8 mouse cellular contexts compared by ENCODE assay signal in the genomic region with DNA sequence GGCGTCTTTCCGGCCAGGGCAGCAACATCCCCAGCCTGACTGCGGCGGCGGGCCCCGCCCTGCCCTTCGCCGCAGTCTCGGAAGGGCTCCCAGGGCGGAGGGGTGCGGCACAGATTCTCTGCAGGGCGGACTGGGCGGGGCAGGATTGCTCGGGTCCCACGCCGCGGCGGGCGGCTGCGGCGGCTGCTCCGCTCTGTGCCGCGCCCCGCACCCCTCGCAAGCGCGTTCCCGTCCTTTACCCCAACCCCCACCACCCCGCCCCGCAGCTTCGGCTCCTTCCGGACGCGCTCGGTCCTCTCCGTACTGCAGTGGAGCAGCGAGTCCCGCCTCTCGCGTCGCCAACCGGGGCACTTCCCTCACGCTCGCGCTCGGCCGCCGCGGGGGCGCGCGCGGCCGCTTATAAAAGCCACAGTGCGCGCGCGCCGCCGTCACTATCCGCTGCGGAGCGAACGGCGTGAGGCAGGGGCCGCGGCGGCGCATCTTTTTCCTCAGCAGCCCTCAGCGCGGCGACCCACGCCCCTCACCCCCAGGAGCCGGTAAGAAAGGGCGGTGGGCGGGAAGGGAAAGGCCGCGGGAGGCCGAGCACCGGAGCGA. TPM values are rescaled to one million over a fixed set of nuclear protein-coding genes. Genes with fewer than 3 reads are reported as not detected.
DNase-seq lines count a peak whose midpoint lies in the region; ATAC-seq and TF ChIP-seq lines count a peak whose summit lies in the region.

TSS of gene Sptan1 (plus strand) at position 311 of the 594 bp plus-strand sequence.

- H3K4me3 ChIP-seq in cortical plate, adult 2 months (ENCODE audit: insufficient read depth, low read length): peak within 1 kb of the TSS; percentile 83

- H3K27ac ChIP-seq in cortical plate, adult 2 months (ENCODE audit: insufficient read depth, low read length): peak within 1 kb of the TSS; percentile 99

- ATAC-seq in activated CD4-positive, CD25-positive, alpha-beta regulatory T cell, adult 4 months: peak; percentile 86
- ATAC-seq in megakaryocyte progenitor cell, adult 5-6 weeks (replicated peaks; ENCODE audit: poor library complexity): peak; percentile 91

- no peak for TF ChIP-seq CTCF in cortical plate, adult 2 months (IDR thresholded peaks at IDR 0.05; ENCODE audit: extremely low read depth, insufficient read depth, low read length)

- peak; percentile 98 for DNase-seq in gastrocnemius, postnatal 10 days
- peak; percentile 96 for DNase-seq in induced T-regulatory cell, adult 2 months (ENCODE audit: low read depth)
- DNase-seq in left cerebral cortex, adult 9 months (ENCODE audit: low spot score in 2 of 2): peak; percentile 81 to 94
- peak; percentile 99 for DNase-seq in right cerebral cortex, postnatal 14 days
- peak; percentile 91 to 96 for DNase-seq in urinary bladder, postnatal 36 days (ENCODE audit: low spot score in 2 of 2)

- H3K4me1 ChIP-seq in cortical plate, adult 2 months (ENCODE audit: control insufficient read depth, insufficient read depth, low read length): peaks cover 17% of the 10 kb centered on the region

- peak; percentile 90 for TF ChIP-seq POLR2A in cortical plate, adult 2 months (IDR thresholded peaks at IDR 0.05; ENCODE audit: extremely low read depth, insufficient read depth, low read length)

RNA-seq across cellular contexts. Expression of gene Sptan1, which starts in this region (rescaled TPM):
- polyA plus RNA-seq in activated CD4-positive, CD25-positive, alpha-beta regulatory T cell, adult 4 months (2017; shearing (Covaris generic)): 10 to 100 TPM; 78.3 to 89.3 TPM
- 772 and 816 TPM in 2 replicates for polyA plus RNA-seq in cortical plate, adult 2 months (2012; rRNA removed)
- 100 to 1,000 TPM; 103 to 127 TPM for total RNA-seq in gastrocnemius, postnatal 10 days (2021)
- 45.3 and 52.5 TPM in 2 replicates for total RNA-seq in megakaryocyte progenitor cell, adult 5-6 weeks (2015)
- total RNA-seq in megakaryocyte progenitor cell, adult 5-6 weeks (2017): 90.5 and 106 TPM in 2 replicates

Comparison
In these comparisons a context has a peak if more than half of its experiments do, and no peak if none do; other contexts are left out.
1. Peak in every context shown above with its lines: DNase-seq, ATAC-seq, H3K4me3 ChIP-seq and H3K27ac ChIP-seq.